Mouse (Mus musculus) ES-Bruce4 (cell line): ENCODE results near the gene Ap3s2. TPM values are rescaled to one million over a fixed set of nuclear protein-coding genes. Genes with fewer than 3 reads are reported as not detected.

Source experiments
- H3K27ac ChIP-seq: 2 replicates; pipeline ENCODE4 v1.5.1; 2012; ENCODE audit warnings: low read length, inconsistent platforms; ENCODE audit not compliant: insufficient read depth
- H3K27me3 ChIP-seq: 2 replicates; pipeline ENCODE4 v1.6.1; 2012; ENCODE audit warnings: mild to moderate bottlenecking, low read length, inconsistent platforms; ENCODE audit not compliant: control insufficient read depth, poor library complexity, insufficient read depth, severe bottlenecking
- H3K36me3 ChIP-seq: 2 replicates; pipeline ENCODE4 v1.6.1; 2012; ENCODE audit warnings: inconsistent platforms, mild to moderate bottlenecking, low read length, moderate library complexity; ENCODE audit not compliant: control insufficient read depth, poor library complexity, insufficient read depth, severe bottlenecking
- H3K4me1 ChIP-seq: one replicate; pipeline ENCODE4 v1.8.1; 2011; ENCODE audit warnings: low read length; ENCODE audit not compliant: control insufficient read depth, insufficient read depth
- H3K4me3 ChIP-seq: 2 replicates; pipeline ENCODE4 v1.5.1; 2011; ENCODE audit warnings: low read depth, mild to moderate bottlenecking, low read length
- H3K9ac ChIP-seq: 2 replicates; pipeline ENCODE4 v1.6.1; 2012; ENCODE audit warnings: low read depth, mild to moderate bottlenecking, inconsistent platforms; ENCODE audit not compliant: poor library complexity, severe bottlenecking
- H3K9me3 ChIP-seq: replicated peaks from 2 replicates; pipeline ENCODE4 v1.6.1; 2012; ENCODE audit warnings: mild to moderate bottlenecking, low read length, inconsistent platforms; ENCODE audit not compliant: control insufficient read depth, poor library complexity, insufficient read depth, severe bottlenecking
- CTCF ChIP-seq: IDR thresholded peaks from one replicate; pipeline ENCODE4 v1.8.1; 2011; ENCODE audit warnings: low read depth, low read length
- EP300 ChIP-seq: IDR thresholded peaks from 2 replicates; pipeline ENCODE4 v1.6.1; 2011; ENCODE audit warnings: low read depth, low read length; ENCODE audit not compliant: insufficient read depth
- POLR2A ChIP-seq: IDR thresholded peaks from one replicate; pipeline ENCODE4 v1.8.1; 2011; ENCODE audit warnings: low read length; ENCODE audit not compliant: insufficient read depth
- polyA plus RNA-seq: library from polyadenylated mRNA; stranded (reverse); fragments of >200 nt; gene quantifications from 2 replicates; pipeline ENCODE4 v1.2.4, GENCODE M21; 2011; ENCODE audit warnings: low read depth; ENCODE audit not compliant: missing spikeins, insufficient read depth, insufficient read length

Gene Ap3s2
- 61.0 and 61.2 TPM in 2 replicates for polyA plus RNA-seq

DNA sequence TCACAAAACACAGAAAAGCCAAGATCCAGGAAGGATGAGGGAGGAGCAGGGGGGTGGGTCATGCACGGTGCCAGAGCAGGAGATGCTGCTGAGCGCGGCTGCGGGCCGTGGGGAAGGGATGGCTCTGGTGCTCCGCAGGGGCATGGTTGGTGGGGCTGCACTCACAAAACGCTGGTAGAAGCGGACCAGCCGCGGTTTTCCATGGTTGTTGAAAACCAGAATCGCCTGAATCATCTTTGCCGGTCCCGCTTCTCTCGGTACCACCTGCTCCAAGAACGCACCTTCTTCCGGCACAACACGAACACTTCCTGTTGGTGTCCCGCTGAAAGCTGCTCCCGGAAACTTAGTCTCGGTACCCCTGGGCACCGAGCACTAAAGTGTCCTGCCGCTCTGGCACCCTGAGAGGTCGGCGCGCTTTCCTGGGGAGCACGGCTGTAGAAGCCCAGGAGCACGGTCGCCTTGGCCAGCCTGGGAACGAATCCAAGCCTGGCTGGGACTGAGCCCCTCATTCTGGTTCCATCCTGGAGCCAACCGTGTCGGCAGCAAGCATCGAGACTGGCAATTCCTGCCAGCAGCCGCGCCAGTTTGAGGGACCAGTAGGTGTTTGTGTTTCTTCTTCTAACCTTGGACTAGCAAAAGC is at the start of gene Ap3s2:
Gene Ap3s2, minus strand, starts transcription at position 306 of the 640 bp plus-strand sequence.
- Histone ChIP-seq H3K4me3 (peak within 1 kb of the TSS; percentile 73), H3K27ac (no peak within 1 kb of the TSS)

DNA sequence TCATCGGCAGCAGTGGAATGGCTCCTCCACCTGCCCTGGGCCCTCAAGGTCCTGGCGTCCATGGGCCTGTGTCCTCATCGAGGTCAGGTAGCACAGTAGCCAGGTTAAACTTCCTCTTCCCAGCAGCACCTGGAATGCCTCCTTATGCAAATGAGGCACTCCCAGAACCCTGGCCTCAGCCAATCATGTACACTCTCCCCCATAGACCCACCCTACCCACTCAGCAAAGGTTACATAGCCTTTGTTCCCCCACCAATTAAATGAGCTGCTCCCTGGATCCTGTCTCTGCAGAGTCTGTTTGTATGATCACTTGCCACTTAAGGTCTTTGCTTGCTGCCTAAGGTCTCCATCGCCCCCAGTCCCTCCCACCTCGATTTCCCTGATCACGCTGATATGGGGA is 47.9 kb upstream of the Ap3s2 start:
- Histone ChIP-seq H3K36me3 (no peaks in the 10 kb centered on the region), H3K27me3 (no peaks in the 10 kb centered on the region), H3K27ac (no peak overlapping the region), H3K9ac (no peak overlapping the region), H3K9me3 (no peaks in the 10 kb centered on the region), H3K4me3 (no peak overlapping the region), H3K4me1 (peaks cover 2% of the 10 kb centered on the region)
- TF ChIP-seq EP300 (0 out of 2 replicates have a peak, but pooled peaks have one; percentile 18), POLR2A (no peak)

More for the DNA sequence above, at the start of gene Ap3s2:
- no peaks in the 10 kb centered on the region for H3K27me3 ChIP-seq
- H3K4me1 ChIP-seq: peaks cover 2% of the 10 kb centered on the region
- TF ChIP-seq POLR2A (no peak), EP300 (0 out of 2 replicates have a peak, but pooled peaks have one; percentile 25)
- peaks cover 6% of the 10 kb centered on the region for H3K36me3 ChIP-seq
- H3K9ac ChIP-seq: peak within 1 kb of the TSS; percentile 37
- H3K9me3 ChIP-seq: no peaks in the 10 kb centered on the region

DNA sequence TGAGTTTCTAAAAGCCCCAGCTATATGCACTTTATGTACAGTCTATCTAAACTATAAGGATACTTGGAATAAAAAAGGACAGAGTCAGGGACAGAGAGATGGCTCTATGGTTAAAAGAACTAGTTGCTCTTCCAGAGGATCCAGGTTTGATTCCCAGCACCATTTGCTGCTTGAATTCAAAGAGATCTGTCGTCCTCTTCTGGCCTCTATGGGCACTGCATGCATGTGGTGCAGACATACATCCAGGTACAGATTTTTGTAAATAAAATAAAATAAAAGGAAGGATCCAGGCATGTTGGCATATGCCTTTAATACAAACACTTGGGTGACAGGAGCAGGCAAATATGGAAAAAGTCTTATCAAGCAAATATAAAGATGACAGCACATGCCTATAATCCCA is 41.2 kb upstream of the Ap3s2 start:
- Histone ChIP-seq H3K9me3 (no peaks in the 10 kb centered on the region), H3K27ac (no peak overlapping the region), H3K4me3 (no peak overlapping the region), H3K9ac (no peak overlapping the region), H3K36me3 (no peaks in the 10 kb centered on the region), H3K4me1 (no peaks in the 10 kb centered on the region), H3K27me3 (no peaks in the 10 kb centered on the region)
- no peak for TF ChIP-seq EP300
- no peak for TF ChIP-seq CTCF
- TF ChIP-seq POLR2A: no peak

DNA sequence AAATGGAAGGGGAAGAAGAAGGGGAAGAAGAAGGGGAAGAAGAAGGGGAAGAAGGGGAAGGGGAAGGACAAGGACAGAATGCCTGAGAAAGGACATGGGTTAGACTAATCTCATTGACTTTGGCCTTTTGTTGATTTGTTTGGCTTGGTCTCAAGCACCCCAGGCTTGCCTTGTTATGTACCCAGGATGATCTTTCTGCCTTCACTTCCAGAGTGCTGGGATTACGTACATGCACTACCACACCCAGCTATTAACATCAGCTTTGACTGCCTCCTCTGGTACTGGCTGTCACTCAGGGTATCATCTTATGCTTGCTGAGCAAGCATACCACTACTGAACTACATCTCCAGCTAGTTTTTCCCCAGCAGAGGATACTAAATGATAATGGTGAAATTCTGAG is 35.7 kb upstream of the Ap3s2 start:
- no peaks in the 10 kb centered on the region for H3K4me1 ChIP-seq
- no peaks in the 10 kb centered on the region for H3K9me3 ChIP-seq
- H3K4me3 ChIP-seq: no peak overlapping the region
- no peaks in the 10 kb centered on the region for H3K27me3 ChIP-seq
- no peak overlapping the region for H3K27ac ChIP-seq
- H3K9ac ChIP-seq: no peak overlapping the region
- no peaks in the 10 kb centered on the region for H3K36me3 ChIP-seq
- TF ChIP-seq CTCF (no peak), EP300 (no peak), POLR2A (no peak)

DNA sequence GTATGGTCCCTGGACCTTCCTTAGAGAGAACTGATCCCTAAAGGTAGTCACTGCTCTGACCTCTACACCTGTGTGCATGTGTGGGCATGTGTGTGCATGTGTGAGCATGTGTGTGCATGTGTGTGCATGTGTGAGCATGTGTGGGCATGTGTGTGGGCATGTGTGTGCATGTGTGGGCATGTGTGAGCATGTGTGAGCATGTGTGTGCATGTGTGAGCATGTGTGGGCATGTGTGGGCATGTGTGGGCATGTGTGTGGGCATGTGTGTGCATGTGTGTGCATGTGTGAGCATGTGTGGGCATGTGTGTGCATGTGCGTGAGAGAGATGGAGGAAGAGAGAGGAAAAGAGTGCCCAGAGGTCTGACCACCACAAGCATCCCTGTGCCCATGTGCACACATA is 34.4 kb upstream of the Ap3s2 start:
- TF ChIP-seq CTCF (no peak), EP300 (peak; percentile 98), POLR2A (no peak)
- H3K36me3 ChIP-seq: no peaks in the 10 kb centered on the region

DNA sequence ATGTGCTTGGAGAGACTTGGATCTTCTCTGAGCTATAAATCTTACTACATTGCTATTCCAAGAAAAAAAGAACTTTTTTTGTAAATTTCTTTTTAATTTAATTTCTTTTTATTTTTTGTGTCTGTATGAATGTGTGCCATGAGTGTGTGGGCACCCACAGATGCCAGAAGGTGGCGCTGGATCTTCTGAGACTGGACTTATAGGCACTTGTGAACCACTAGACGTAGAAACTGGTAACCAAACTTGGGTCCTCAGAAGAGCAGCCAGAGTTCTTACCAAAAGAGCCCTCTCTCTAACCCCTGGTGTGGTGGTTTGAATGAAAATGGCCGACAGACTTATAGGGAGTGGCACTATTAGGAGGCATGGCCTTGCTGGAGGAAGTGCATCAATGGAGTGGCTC is 30.6 kb upstream of the Ap3s2 start:
- Histone ChIP-seq H3K9ac (no peak overlapping the region), H3K9me3 (no peaks in the 10 kb centered on the region), H3K4me3 (no peak overlapping the region), H3K4me1 (no peaks in the 10 kb centered on the region), H3K27ac (no peak overlapping the region), H3K36me3 (no peaks in the 10 kb centered on the region), H3K27me3 (no peaks in the 10 kb centered on the region)
- TF ChIP-seq EP300 (no peak), CTCF (peak; percentile 35)

More for the DNA sequence above, 34.4 kb upstream of the Ap3s2 start:
- H3K4me1 ChIP-seq: no peaks in the 10 kb centered on the region
- no peak overlapping the region for H3K9ac ChIP-seq
- no peak overlapping the region for H3K4me3 ChIP-seq
- H3K27me3 ChIP-seq: no peaks in the 10 kb centered on the region
- H3K27ac ChIP-seq: peak overlapping the region; percentile 66
- no peaks in the 10 kb centered on the region for H3K9me3 ChIP-seq
